Mouse (Mus musculus): ENCODE measurements at regions not wholly inside any gene's neighbourhood (a gene's known extent, or its start where the extent isn't known, plus 50 kb on each side); places are given as distances from the start of the nearest gene placed in this dataset.

DNA sequence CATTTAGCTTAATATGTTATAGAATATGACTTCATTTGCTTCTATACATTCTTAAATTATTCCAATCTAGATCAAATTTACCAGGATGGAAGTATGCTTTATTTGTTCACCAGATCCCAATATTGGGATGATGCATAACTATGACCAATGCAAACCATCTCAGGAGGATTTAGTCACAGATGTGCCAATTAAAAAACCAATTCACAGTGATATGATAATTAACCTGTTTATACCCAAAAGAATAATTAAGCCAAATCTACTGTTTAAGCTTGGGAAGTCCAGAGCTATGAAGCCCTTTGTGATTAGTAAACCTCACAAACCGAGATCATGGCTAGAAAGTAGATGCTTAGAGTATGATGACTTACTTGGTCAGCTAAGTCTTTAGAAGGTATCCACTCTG, 397.4 kb downstream of the Lrriq3 start:
- H3K27me3 ChIP-seq (ENCODE audit: insufficient read depth, poor library complexity, severe bottlenecking) = no peaks in the 10 kb centered on the region
- H3K9me3 ChIP-seq = no peaks in the 10 kb centered on the region
- DNase-seq (ENCODE audit: low spot score) = no peak
- WGBS = 79% methylated on average over 1 of the region's 1 CpGs
- H3K36me3 ChIP-seq = no peaks in the 10 kb centered on the region
- H3K27ac ChIP-seq = no peak overlapping the region
- H3K4me3 ChIP-seq = no peak overlapping the region
- no peaks in the 10 kb centered on the region for H3K4me1 ChIP-seq (replicated peaks)

DNA sequence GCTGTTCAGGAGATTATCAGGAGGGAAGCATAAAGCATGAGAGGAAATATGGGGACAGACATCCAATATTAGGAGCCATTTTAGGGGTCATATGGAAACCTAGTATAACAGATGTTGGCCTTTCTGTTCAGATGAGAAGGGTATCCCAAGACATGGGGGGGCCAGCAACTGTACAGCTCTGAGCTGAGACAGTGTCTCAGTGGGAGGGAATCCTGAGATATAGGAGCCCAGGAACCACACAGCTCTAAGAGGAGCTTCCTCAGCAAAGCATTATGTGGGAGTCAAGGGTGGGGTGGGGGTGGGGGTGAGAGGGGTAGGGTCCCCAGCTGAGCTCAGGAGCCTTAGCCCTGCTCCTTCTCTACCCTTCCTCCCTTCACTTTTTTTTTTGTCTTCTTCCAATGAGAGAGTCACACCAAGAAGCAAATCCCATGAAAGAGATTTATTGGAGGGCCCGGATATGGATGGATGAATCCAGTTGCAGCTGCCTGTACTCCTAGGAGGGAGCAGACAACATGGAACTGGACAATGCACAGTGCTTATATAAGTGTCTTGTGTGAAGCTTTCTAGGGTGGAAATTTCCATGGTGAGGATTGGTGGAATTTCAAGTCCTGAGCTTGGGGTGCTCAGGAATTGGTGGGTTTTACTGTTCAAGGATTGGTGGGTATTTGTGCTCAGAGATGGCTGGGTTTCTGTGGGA, 417.1 kb downstream of the Lrriq3 start:
- no peak for DNase-seq (ENCODE audit: low spot score)
- Histone ChIP-seq H3K4me3 (no peak overlapping the region), H3K27ac (no peak overlapping the region), H3K27me3 (ENCODE audit: insufficient read depth, poor library complexity, severe bottlenecking) (no peaks in the 10 kb centered on the region), H3K4me1 (replicated peaks) (no peaks in the 10 kb centered on the region), H3K36me3 (no peaks in the 10 kb centered on the region), H3K9me3 (no peaks in the 10 kb centered on the region)
- WGBS = 91% methylated on average over 1 of the region's 1 CpGs

DNA sequence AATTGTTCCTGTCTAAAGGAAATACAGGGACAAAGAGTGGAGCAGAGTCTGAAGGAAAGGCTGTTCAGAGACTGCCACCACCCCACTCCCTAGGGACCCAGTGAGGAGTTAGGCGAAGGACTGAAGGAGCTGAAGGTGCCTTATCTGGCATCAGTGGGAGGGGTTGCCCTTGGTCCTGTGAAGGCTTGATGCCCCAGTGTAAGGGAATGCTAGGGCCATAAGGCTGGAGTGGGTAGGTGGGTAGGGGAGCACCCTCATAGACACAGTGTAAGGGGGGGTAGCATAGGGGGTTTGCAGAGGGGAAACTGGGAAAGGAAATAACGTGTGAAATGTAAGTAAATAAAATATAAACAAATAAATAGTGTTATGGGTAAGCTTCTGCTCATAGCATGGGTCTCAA, 420.7 kb downstream of the Lrriq3 start:
- 83% methylated on average over 2 of the region's 2 CpGs for WGBS
- Histone ChIP-seq H3K27ac (no peak overlapping the region), H3K27me3 (ENCODE audit: insufficient read depth, poor library complexity, severe bottlenecking) (no peaks in the 10 kb centered on the region), H3K4me3 (no peak overlapping the region), H3K36me3 (no peaks in the 10 kb centered on the region), H3K9me3 (no peaks in the 10 kb centered on the region), H3K4me1 (replicated peaks) (no peaks in the 10 kb centered on the region)
- no peak for DNase-seq (ENCODE audit: low spot score)

DNA sequence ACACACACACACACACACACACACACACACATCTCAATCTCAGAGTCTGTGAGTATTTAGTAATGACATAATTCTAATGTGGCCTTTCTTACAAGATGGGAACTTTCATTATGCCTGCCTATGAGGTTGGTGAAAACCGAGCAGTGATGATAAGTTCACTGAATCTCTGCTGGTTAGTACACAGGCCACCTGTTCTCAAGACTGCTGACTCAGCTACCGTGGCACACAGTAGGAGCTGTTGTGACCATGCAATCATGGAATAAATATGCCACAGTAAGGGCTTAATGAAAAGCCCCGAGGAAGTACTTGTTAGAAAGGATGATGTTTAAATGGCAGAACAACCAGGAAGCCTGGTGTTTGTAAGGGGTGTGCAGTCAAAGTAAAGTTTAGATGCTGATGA, 436.1 kb downstream of the Lrriq3 start:
- Histone ChIP-seq H3K27ac (no peak overlapping the region), H3K4me1 (replicated peaks) (no peaks in the 10 kb centered on the region), H3K27me3 (ENCODE audit: insufficient read depth, poor library complexity, severe bottlenecking) (no peaks in the 10 kb centered on the region), H3K36me3 (no peaks in the 10 kb centered on the region), H3K4me3 (no peak overlapping the region), H3K9me3 (no peaks in the 10 kb centered on the region)
- WGBS = 77% methylated on average over 3 of the region's 3 CpGs
- no peak for DNase-seq (ENCODE audit: low spot score)

DNA sequence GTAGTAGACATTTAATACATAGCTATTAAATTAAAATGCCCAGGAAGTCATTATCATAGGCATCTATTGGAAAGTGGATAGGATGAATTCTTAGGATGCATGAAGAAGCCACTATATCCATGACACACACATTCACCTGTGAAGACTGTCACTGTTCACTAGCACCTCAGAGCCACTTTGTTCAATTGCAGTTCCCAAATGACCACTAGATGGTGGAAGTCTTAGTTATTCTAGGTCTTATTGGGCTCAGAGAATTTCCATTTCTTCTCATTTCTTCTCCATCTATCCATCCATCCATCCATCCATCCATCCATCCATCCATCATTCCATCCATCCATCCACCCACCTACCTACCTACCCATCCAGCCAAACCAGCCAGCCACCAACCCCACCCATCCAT, 437.6 kb downstream of the Lrriq3 start:
- no peaks in the 10 kb centered on the region for H3K27me3 ChIP-seq (ENCODE audit: insufficient read depth, poor library complexity, severe bottlenecking)
- H3K4me1 ChIP-seq (replicated peaks) = no peaks in the 10 kb centered on the region
- no peaks in the 10 kb centered on the region for H3K9me3 ChIP-seq
- no peak for DNase-seq (ENCODE audit: low spot score)
- H3K27ac ChIP-seq = no peak overlapping the region
- no peak overlapping the region for H3K4me3 ChIP-seq
- H3K36me3 ChIP-seq = no peaks in the 10 kb centered on the region

DNA sequence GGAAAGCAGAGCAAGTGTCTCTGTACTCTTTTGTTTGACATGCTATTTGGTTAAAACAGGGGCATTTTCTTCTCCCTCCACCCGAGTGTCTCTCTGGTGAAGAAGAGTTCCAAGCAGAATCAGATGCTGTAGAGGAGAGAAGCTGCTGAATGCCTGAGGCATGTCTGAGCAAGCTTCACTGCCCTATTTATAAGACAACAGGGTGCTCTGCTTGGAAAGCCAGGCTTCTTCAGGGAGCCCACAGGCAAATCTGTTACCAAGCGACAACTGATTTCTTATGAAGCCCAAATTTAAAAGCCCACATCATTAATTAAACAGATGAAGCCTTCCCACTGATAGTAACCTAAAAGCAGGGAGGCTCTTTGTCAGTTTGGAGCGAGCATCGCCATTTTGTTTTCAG, 438.8 kb downstream of the Lrriq3 start:
- no peak overlapping the region for H3K4me3 ChIP-seq
- no peaks in the 10 kb centered on the region for H3K27me3 ChIP-seq (ENCODE audit: insufficient read depth, poor library complexity, severe bottlenecking)
- no peaks in the 10 kb centered on the region for H3K36me3 ChIP-seq
- no peak overlapping the region for H3K27ac ChIP-seq
- H3K4me1 ChIP-seq (replicated peaks) = no peaks in the 10 kb centered on the region
- H3K9me3 ChIP-seq = no peaks in the 10 kb centered on the region
- DNase-seq (ENCODE audit: low spot score) = no peak
- 75% methylated on average over 4 of the region's 4 CpGs for WGBS

DNA sequence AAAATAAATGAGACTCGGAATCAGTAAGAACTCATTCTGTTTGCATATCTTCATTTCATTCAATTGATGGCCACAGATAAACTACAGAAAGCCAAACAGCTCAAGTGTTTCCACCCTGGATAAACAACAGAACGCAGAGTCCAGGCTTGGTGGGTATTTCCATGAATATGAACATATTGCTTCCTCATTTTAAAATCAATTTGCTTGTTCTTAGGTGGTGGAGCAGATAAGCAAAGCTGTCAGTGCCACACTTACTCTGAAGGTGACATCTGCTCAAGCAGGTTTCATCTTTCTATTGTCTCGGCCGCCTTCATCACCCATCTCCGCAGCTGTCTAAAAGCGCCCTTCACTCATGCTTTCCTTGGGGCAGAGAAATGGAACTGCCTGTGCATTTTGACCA, 455.0 kb downstream of the Lrriq3 start:
- Histone ChIP-seq H3K4me3 (no peak overlapping the region), H3K27me3 (ENCODE audit: insufficient read depth, poor library complexity, severe bottlenecking) (no peaks in the 10 kb centered on the region), H3K4me1 (replicated peaks) (no peaks in the 10 kb centered on the region), H3K36me3 (no peaks in the 10 kb centered on the region), H3K9me3 (no peaks in the 10 kb centered on the region), H3K27ac (no peak overlapping the region)
- whole genome bisulfite sequencing = 86% methylated on average over 6 of the region's 6 CpGs
- DNase-seq (ENCODE audit: low spot score) = no peak

DNA sequence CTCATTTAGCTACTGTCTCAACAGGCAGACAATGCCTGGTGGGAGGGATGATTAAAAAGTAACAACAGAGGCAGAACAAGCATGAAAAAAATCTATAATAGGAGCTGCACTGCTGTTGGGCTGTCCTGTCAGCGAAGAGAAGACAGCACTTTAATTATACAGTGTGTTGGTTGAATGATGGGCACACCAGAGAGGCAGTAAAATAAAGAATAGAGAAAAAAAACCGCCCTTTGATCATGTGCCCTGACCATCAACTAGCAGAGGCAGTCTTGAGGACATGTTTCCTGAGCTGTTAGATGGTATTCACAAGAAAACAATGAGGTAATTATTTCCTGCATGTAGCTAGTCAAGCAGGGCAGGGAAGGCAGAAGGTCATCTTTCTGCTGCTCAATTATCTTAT, 483.9 kb downstream of the Lrriq3 start:
- Histone ChIP-seq H3K4me1 (replicated peaks) (peaks cover 26% of the 10 kb centered on the region), H3K36me3 (no peaks in the 10 kb centered on the region), H3K27ac (no peak overlapping the region), H3K9me3 (no peaks in the 10 kb centered on the region), H3K27me3 (ENCODE audit: insufficient read depth, poor library complexity, severe bottlenecking) (no peaks in the 10 kb centered on the region), H3K4me3 (no peak overlapping the region)
- peak; percentile 5 for DNase-seq (ENCODE audit: low spot score)
- 21% methylated on average over 2 of the region's 2 CpGs for WGBS

DNA sequence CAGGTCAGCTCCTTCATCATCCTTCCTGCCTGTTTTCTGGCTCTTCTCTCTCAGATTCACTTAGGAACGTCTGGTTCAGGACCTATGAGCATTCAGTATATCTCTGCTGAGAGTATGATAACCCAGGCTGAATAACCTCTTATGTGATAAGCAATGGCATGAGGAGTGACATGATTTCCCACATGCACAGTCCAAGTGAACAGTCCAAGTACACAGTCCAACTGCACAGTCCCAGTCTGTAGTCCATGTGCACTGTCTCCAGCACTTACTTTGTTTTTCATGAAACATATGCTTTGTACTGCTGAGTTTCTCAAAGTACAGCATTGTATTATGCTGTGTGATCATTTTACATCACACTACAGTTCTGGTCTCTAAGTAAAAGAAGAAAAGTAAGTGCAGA, 510.8 kb downstream of the Lrriq3 start:
- WGBS = 66% methylated on average over 1 of the region's 1 CpGs
- no peaks in the 10 kb centered on the region for H3K4me1 ChIP-seq (replicated peaks)
- no peaks in the 10 kb centered on the region for H3K27me3 ChIP-seq (ENCODE audit: insufficient read depth, poor library complexity, severe bottlenecking)
- no peak overlapping the region for H3K4me3 ChIP-seq
- H3K9me3 ChIP-seq = no peaks in the 10 kb centered on the region
- DNase-seq (ENCODE audit: low spot score) = no peak
- H3K27ac ChIP-seq = no peak overlapping the region
- no peaks in the 10 kb centered on the region for H3K36me3 ChIP-seq

Data from hindbrain, embryonic 10.5 days (tissue).